Mouse (Mus musculus): ENCODE measurements around the gene Cebpb.
A peak's percentile ranks its signal among the peaks of the same experiment; 100 is the strongest.
"Not testable (repeated sequence)": the region's sequence is repeated elsewhere in the genome, so short reads cannot be mapped to it uniquely, and the experiment has no call there.

Gene Cebpb

DNA sequence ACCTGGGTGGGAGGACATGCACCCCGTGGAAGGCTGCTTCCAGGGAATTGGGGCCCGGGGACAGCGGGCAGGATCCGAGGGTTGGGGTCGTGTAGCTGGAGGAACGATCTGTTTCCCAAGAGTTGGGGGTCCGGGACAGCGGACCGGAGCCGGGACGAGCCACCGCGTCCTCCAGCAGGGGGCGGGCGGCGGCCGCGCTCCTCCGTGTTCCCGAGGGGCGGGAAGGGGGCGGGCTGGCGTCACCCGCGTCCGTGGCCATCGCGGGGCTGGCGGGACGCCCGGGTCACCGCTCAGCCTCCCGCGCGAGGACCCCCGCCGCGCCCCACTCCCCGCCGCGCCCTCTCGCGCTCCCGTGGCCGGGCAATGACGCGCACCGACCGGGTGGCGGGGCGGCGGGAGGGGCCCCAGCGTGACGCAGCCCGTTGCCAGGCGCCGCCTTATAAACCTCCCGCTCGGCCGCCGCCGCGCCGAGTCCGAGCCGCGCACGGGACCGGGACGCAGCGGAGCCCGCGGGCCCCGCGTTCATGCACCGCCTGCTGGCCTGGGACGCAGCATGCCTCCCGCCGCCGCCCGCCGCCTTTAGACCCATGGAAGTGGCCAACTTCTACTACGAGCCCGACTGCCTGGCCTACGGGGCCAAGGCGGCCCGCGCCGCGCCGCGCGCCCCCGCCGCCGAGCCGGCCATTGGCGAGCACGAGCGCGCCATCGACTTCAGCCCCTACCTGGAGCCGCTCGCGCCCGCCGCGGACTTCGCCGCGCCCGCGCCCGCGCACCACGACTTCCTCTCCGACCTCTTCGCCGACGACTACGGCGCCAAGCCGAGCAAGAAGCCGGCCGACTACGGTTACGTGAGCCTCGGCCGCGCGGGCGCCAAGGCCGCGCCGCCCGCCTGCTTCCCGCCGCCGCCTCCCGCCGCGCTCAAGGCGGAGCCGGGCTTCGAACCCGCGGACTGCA, at the start of gene Cebpb:
Gene Cebpb (plus strand): TSS at position 418 of the 954 bp plus-strand sequence.
- Histone ChIP-seq H3K9me3 (ENCODE audit: low read length) (no peaks in the 10 kb centered on the region), H3K27me3 (ENCODE audit: insufficient read depth, low read length) (peaks cover 52% of the 10 kb centered on the region), H3K36me3 (ENCODE audit: insufficient read depth, low read length) (no peaks in the 10 kb centered on the region), H3K4me3 (replicated peaks; ENCODE audit: low read length) (peak within 1 kb of the TSS; percentile 82), H3K4me1 (replicated peaks; ENCODE audit: low read depth, low read length) (peaks cover 30% of the 10 kb centered on the region)
- TF ChIP-seq NANOG (IDR thresholded peaks at IDR 0.05; ENCODE audit: borderline replicate concordance, low read length) (no peak), POU5F1 (IDR thresholded peaks at IDR 0.05; ENCODE audit: borderline replicate concordance, low read length) (no peak), CTCF (conservative IDR thresholded peaks at IDR 0.05; ENCODE audit: low read length) (no peak)

DNA sequence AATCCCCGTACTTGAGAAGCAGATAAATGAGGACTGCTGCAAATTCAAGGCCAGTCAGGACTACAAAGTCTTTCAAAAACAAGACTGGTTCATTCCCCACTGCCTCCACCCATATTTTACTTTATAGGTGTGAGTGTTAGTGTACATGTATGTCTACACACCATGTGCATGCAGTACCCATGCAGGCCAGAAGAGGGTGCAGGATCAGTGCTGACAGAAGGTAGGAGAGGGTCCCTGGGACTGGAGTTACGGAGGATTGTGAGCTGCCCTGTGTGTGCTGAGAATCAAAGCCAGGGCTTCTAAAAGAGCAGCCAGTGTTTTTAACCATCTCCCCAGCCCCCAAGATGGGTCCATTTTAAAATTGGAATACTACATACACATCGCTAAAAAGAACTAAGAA, 48.4 kb upstream of the Cebpb start:
- TF ChIP-seq CTCF (conservative IDR thresholded peaks at IDR 0.05; ENCODE audit: low read length) (peak; percentile 95), POU5F1 (IDR thresholded peaks at IDR 0.05; ENCODE audit: borderline replicate concordance, low read length) (no peak)
- Histone ChIP-seq H3K36me3 (ENCODE audit: insufficient read depth, low read length) (peaks cover 22% of the 10 kb centered on the region), H3K27me3 (ENCODE audit: insufficient read depth, low read length) (peaks cover 4% of the 10 kb centered on the region; the same call in 1 of the 2 replicates), H3K4me1 (replicated peaks; ENCODE audit: low read depth, low read length) (peaks cover 3% of the 10 kb centered on the region), H3K9me3 (ENCODE audit: low read length) (no peaks in the 10 kb centered on the region), H3K4me3 (replicated peaks; ENCODE audit: low read length) (no peak overlapping the region)

DNA sequence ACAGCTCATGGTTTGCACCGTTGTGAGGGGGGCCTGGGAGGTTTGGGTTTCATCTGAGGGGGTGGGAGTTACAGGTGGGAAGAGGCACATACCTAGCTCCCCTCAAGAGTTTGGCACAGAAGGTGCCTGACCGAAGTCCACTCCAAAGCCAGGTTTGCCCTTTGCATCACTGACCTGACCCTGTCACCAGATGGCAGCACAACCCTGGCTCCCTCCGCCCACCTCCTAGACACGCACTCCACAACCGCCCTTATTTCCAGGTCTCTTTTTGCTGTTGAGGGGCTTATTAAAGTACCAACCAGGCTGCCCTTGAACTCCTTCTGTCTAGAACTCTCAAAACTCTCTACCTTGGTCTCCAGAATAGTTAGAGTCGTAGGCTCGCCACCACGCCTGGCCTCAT, 47.4 kb upstream of the Cebpb start:
- TF ChIP-seq CTCF (conservative IDR thresholded peaks at IDR 0.05; ENCODE audit: low read length) (0 out of 2 replicates have a peak, but pooled peaks have one; percentile 18), NANOG (IDR thresholded peaks at IDR 0.05; ENCODE audit: borderline replicate concordance, low read length) (no peak)
- H3K4me3 ChIP-seq (replicated peaks; ENCODE audit: low read length) = no peak overlapping the region
- H3K36me3 ChIP-seq (ENCODE audit: insufficient read depth, low read length) = peaks cover 32% of the 10 kb centered on the region
- H3K4me1 ChIP-seq (replicated peaks; ENCODE audit: low read depth, low read length) = peaks cover 5% of the 10 kb centered on the region
- peaks cover 4% of the 10 kb centered on the region; the same call in 1 of the 2 replicates for H3K27me3 ChIP-seq (ENCODE audit: insufficient read depth, low read length)
- H3K9me3 ChIP-seq (ENCODE audit: low read length) = no peaks in the 10 kb centered on the region

DNA sequence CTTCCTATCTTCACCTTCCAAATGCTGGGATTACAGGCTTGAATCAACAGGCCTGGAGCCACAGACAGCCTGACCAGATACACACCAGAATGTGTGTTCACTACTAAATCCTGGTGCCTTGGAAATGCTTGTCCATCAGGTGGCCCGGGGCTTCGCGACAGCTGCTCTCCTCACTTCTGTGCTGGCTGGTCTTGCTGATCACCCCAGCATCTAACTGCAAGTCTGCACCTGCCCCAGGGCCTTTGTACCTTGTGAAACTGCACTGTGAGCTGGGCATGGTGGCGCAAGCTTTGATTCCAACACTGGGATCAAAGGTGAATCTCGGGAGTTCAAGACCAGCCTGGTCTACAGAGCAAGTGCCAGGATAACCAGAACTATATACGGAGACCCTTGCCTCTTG, 46.6 kb upstream of the Cebpb start:
- H3K36me3 ChIP-seq (ENCODE audit: insufficient read depth, low read length) = peaks cover 35% of the 10 kb centered on the region
- peaks cover 4% of the 10 kb centered on the region; the same call in 1 of the 2 replicates for H3K27me3 ChIP-seq (ENCODE audit: insufficient read depth, low read length)
- H3K9me3 ChIP-seq (ENCODE audit: low read length) = no peaks in the 10 kb centered on the region
- H3K4me1 ChIP-seq (replicated peaks; ENCODE audit: low read depth, low read length) = peaks cover 11% of the 10 kb centered on the region
- H3K4me3 ChIP-seq (replicated peaks; ENCODE audit: low read length) = no peak overlapping the region
- TF ChIP-seq NANOG (IDR thresholded peaks at IDR 0.05; ENCODE audit: borderline replicate concordance, low read length) (no peak), CTCF (conservative IDR thresholded peaks at IDR 0.05; ENCODE audit: low read length) (no peak), POU5F1 (IDR thresholded peaks at IDR 0.05; ENCODE audit: borderline replicate concordance, low read length) (no peak)

DNA sequence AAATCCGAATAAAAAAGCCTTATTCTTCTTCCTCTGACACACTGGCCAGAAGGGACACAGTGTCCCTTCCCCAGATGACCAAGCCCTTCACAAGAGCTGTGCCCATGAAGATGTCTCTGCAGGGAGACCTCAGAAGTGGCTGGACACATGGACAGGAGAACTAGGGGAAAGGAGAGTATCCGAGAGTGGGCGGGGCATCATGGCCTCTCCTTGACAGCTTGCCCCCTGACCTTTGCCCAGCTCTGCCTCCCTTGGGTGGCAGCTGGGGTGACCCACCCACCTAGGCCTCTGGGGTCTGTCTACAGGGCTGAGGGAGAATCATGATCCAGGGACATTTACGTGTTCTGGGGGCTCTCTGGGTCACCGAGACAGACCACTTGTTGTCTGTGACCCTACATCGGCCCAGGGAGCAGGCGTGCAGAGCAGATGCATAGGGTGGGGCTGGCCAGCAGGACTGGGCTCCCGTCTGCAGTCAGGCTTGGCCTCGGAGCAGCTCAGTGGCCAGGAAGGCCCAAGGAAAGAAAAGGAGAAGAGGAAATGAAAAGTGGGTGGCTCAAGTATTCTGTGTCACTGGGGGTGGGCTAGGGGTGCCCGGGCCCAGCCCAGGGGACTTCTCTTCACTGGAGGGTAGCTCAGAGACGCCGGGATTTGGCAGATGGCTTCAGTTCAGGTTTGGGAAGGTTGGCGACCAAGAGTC, 45.2 kb upstream of the Cebpb start:
- Histone ChIP-seq H3K36me3 (ENCODE audit: insufficient read depth, low read length) (peaks cover 46% of the 10 kb centered on the region), H3K4me1 (replicated peaks; ENCODE audit: low read depth, low read length) (peaks cover 11% of the 10 kb centered on the region)
- H3K9me3 ChIP-seq (ENCODE audit: low read length); H3K4me3 ChIP-seq (replicated peaks; ENCODE audit: low read length); H3K27me3 ChIP-seq (ENCODE audit: insufficient read depth, low read length): not testable (repeated sequence)

DNA sequence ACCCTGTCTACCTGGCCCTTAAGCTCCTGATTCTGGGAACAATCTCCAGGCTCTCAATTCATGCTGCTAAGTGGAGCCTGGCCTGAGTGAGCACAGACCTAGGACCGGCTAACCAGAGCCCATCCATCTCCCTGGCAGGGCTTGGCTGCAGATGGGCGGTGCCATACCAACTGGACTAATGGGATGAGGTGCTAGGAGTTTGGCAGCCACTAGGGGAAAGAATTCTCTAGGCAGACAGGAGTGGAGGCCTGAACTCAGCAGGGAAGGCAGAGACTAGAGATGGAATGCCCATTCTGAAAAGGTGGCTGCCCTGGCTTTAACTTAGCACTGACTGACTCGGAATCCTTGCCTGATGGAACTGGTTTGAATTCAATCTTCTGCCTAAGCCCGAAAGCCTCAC, 42.3 kb upstream of the Cebpb start:
- Histone ChIP-seq H3K27me3 (ENCODE audit: insufficient read depth, low read length) (no peaks in the 10 kb centered on the region), H3K9me3 (ENCODE audit: low read length) (no peaks in the 10 kb centered on the region), H3K4me1 (replicated peaks; ENCODE audit: low read depth, low read length) (peaks cover 11% of the 10 kb centered on the region; the same call in 1 of the 2 replicates), H3K36me3 (ENCODE audit: insufficient read depth, low read length) (peaks cover 74% of the 10 kb centered on the region), H3K4me3 (replicated peaks; ENCODE audit: low read length) (no peak overlapping the region)
- no peak for TF ChIP-seq POU5F1 (IDR thresholded peaks at IDR 0.05; ENCODE audit: borderline replicate concordance, low read length)
- TF ChIP-seq CTCF (conservative IDR thresholded peaks at IDR 0.05; ENCODE audit: low read length) = peak; percentile 23; the same call in 1 of the 2 replicates

DNA sequence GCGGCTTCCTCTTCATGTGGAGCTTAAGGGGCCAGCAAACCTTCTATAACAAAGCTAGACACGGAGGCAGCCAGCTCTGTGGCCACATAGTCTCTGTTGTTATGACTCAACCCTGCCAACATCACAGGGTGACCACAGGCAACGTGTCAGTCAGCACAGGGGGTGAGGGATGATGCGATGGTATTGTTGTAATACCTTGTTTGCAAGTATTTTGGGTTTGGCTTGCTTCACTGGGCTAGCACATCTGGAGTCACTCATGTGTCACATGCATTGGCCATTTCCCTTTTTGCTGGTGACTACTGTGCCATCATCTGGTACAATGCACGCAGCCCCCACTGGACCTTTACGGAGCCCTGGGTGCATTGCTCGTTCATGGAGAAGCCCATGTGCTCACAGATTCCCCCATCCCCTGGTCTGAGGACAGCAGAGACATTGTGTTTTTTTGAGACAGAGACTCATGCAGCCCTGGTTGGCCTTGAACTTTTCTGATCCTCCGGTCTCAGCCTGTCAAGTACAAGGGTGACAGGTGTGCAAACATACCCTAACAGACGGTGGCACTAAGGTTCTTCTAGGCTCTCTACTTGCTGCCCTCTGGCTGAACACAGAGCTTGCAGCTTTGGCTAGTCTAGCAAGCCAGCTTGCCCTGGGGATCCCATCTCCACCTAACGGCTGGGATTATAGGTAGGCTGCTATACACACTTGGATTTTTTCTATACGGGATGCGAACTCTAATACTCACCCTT, 39.3 kb upstream of the Cebpb start:
- H3K9me3 ChIP-seq (ENCODE audit: low read length) = no peaks in the 10 kb centered on the region
- no peaks in the 10 kb centered on the region for H3K27me3 ChIP-seq (ENCODE audit: insufficient read depth, low read length)
- peaks cover 8% of the 10 kb centered on the region; the same call in 1 of the 2 replicates for H3K4me1 ChIP-seq (replicated peaks; ENCODE audit: low read depth, low read length)
- peaks cover 91% of the 10 kb centered on the region for H3K36me3 ChIP-seq (ENCODE audit: insufficient read depth, low read length)
- TF ChIP-seq NANOG (IDR thresholded peaks at IDR 0.05; ENCODE audit: borderline replicate concordance, low read length) (no peak), POU5F1 (IDR thresholded peaks at IDR 0.05; ENCODE audit: borderline replicate concordance, low read length) (no peak), CTCF (conservative IDR thresholded peaks at IDR 0.05; ENCODE audit: low read length) (no peak)
- H3K4me3 ChIP-seq (replicated peaks; ENCODE audit: low read length) = no peak overlapping the region

DNA sequence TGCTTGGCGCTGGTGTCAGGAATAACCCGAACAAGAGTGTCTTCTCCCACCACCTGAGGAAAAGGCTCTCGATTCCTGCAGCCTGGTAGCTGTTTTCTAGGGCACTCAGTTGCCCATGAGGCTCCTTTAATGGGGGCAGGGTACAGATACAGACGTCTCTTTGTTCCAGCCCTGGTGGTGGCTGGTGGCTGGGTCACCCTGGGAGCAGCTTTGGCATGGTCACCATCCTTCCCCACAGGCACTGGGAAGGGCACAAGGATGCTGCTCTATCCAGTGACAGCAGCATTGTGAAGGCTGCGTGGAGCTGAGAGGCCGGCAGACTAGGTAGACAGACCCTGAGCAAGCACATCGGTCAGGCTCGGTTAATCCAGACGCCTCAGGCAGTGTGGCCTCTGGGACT, 37.1 kb upstream of the Cebpb start:
- H3K9me3 ChIP-seq (ENCODE audit: low read length) = no peaks in the 10 kb centered on the region
- H3K36me3 ChIP-seq (ENCODE audit: insufficient read depth, low read length) = peaks cover 76% of the 10 kb centered on the region
- no peak overlapping the region for H3K4me3 ChIP-seq (replicated peaks; ENCODE audit: low read length)
- no peaks in the 10 kb centered on the region for H3K27me3 ChIP-seq (ENCODE audit: insufficient read depth, low read length)
- peaks cover 7% of the 10 kb centered on the region for H3K4me1 ChIP-seq (replicated peaks; ENCODE audit: low read depth, low read length)
- TF ChIP-seq POU5F1 (IDR thresholded peaks at IDR 0.05; ENCODE audit: borderline replicate concordance, low read length) = no peak
